25 mouse cellular contexts compared by ENCODE assay signal in genomic region chr10:50983620-50984019, GRCm38 (mm10).
"Had no signal": no experiment of that assay in that cellular context is flagged by ENCODE, and none has a peak within 500 bp of the region (broad histone marks: within the 10 kb centered on the region; RNA-seq: fewer than 3 reads in every experiment).

No protein-coding gene starts in this region.

- H3K27me3 ChIP-seq: embryonic facial prominence, embryonic 12.5 days; embryonic facial prominence, embryonic 13.5 days; embryonic facial prominence, embryonic 15.5 days; forebrain, embryonic 12.5 days; forebrain, embryonic 13.5 days; forebrain, embryonic 15.5 days had no signal

- DNase-seq: cerebellum, adult 9-10 months; cerebellum, adult 9-11 months; cerebellum, postnatal 10 days; cerebellum, postnatal 14 days; cerebellum, postnatal 25 days; cerebellum, postnatal 36 days; embryo, embryonic 11 days; forebrain, postnatal 0 days; gastrocnemius, adult 2 months; gastrocnemius, postnatal 10 days; gastrocnemius, postnatal 14 days; gastrocnemius, postnatal 25 days; gastrocnemius, postnatal 36 days; heart, adult 11 months; heart, adult 18-20 months; heart, adult 2 months had no signal

- H3K4me1 ChIP-seq: embryonic facial prominence, embryonic 10.5 days; embryonic facial prominence, embryonic 12.5 days; embryonic facial prominence, embryonic 13.5 days; embryonic facial prominence, embryonic 15.5 days; forebrain, embryonic 10.5 days; forebrain, embryonic 12.5 days; forebrain, embryonic 13.5 days; forebrain, embryonic 15.5 days had no signal

- H3K27ac ChIP-seq: embryonic facial prominence, embryonic 10.5 days; embryonic facial prominence, embryonic 12.5 days; embryonic facial prominence, embryonic 13.5 days; embryonic facial prominence, embryonic 15.5 days; forebrain, embryonic 10.5 days; forebrain, embryonic 12.5 days; forebrain, embryonic 13.5 days; forebrain, embryonic 15.5 days; gastrocnemius, adult 2 months; heart, adult 2 months had no signal

- H3K36me3 ChIP-seq: embryonic facial prominence, embryonic 10.5 days; embryonic facial prominence, embryonic 12.5 days; embryonic facial prominence, embryonic 13.5 days; embryonic facial prominence, embryonic 15.5 days; forebrain, embryonic 10.5 days; forebrain, embryonic 12.5 days; forebrain, embryonic 15.5 days had no signal

- H3K4me2 ChIP-seq: embryonic facial prominence, embryonic 12.5 days; embryonic facial prominence, embryonic 13.5 days; embryonic facial prominence, embryonic 15.5 days; forebrain, embryonic 12.5 days; forebrain, embryonic 13.5 days; forebrain, embryonic 15.5 days had no signal

- H3K9ac ChIP-seq: embryonic facial prominence, embryonic 12.5 days; embryonic facial prominence, embryonic 13.5 days; embryonic facial prominence, embryonic 15.5 days; forebrain, embryonic 12.5 days; forebrain, embryonic 13.5 days; forebrain, embryonic 15.5 days; forebrain, postnatal 0 days had no signal

- H3K9me3 ChIP-seq: embryonic facial prominence, embryonic 10.5 days; embryonic facial prominence, embryonic 12.5 days; embryonic facial prominence, embryonic 13.5 days; embryonic facial prominence, embryonic 15.5 days; forebrain, embryonic 10.5 days; forebrain, embryonic 12.5 days; forebrain, embryonic 13.5 days; forebrain, embryonic 15.5 days had no signal

- H3K4me3 ChIP-seq: embryonic facial prominence, embryonic 10.5 days; embryonic facial prominence, embryonic 12.5 days; embryonic facial prominence, embryonic 13.5 days; embryonic facial prominence, embryonic 15.5 days; erythroblast, embryonic 14.5 days; forebrain, embryonic 10.5 days; forebrain, embryonic 12.5 days; forebrain, embryonic 13.5 days; forebrain, embryonic 15.5 days; gastrocnemius, adult 2 months; heart, adult 2 months had no signal
